Mouse (Mus musculus) small intestine, adult 2 months (tissue): Measurements from ENCODE around the gene Rapgef2.

Experiments used
- CTCF ChIP-seq: fragments of 200-500 bp; IDR thresholded peaks from 2 replicates; pipeline ENCODE4 v1.5.1; 2012; ENCODE audit warnings: low read depth, mild to moderate bottlenecking, control low read depth, inconsistent platforms, low read length, moderate library complexity, mixed read lengths; ENCODE audit not compliant: insufficient replicate concordance, insufficient read length; ENCODE audit errors: extremely low read depth
- POLR2A ChIP-seq: fragments of 200-500 bp; IDR thresholded peaks from 2 replicates; pipeline ENCODE4 v1.6.1; 2012; ENCODE audit warnings: low read depth, mild to moderate bottlenecking, control low read depth, inconsistent platforms, low read length, moderate library complexity

DNA sequence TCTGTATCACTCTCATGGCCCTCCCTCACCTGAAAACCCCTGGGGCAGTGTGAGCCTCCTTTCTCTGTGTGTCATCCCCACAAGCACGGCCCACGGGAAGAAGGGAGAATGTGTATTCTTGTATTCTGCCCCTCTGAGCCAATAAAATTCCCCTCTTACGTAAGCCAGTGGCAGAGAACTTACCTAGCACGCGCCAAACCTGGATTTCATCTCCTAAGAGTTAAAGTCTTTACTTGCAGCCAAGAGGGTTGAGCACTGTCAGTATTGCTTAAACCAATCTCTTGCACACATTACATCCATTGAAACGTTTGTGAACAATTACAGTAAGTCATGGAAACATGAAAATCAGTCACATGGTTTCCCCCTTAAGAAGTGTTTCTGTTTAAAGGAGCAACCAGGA lies 19.3 kb downstream of the Rapgef2 start:
- TF ChIP-seq CTCF (no peak), POLR2A (no peak)
